Mouse (Mus musculus) kidney, embryonic 15.5 days (tissue): ENCODE results near the gene D6Ertd527e. TPM values are rescaled to one million over a fixed set of nuclear protein-coding genes. Genes with fewer than 3 reads are reported as not detected.

Source experiments
- ATAC-seq: fragments of 200-750 bp; cut with Nextera tagmentation; replicated peaks from 2 replicates; pipeline ENCODE4 v1.8.0; 2017; ENCODE audit warnings: moderate TSS enrichment; ENCODE audit not compliant: low FRiP score
- H3K27ac ChIP-seq: fragments of 300-500 bp; sonication (generic); 2 replicates; pipeline ENCODE4 v1.5.1; 2015; ENCODE audit warnings: mild to moderate bottlenecking, inconsistent platforms
- H3K27me3 ChIP-seq: fragments of 300-500 bp; sonication (generic); 2 replicates; pipeline ENCODE4 v1.6.1; 2015; ENCODE audit warnings: inconsistent platforms
- H3K36me3 ChIP-seq: fragments of 300-500 bp; sonication (generic); 2 replicates; pipeline ENCODE4 v1.6.1; 2015; ENCODE audit warnings: inconsistent platforms
- H3K4me1 ChIP-seq: fragments of 300-500 bp; sonication (generic); 2 replicates; pipeline ENCODE4 v1.6.1; 2015; ENCODE audit warnings: inconsistent platforms
- H3K4me2 ChIP-seq: fragments of 300-500 bp; sonication (generic); 2 replicates; pipeline ENCODE4 v1.6.1; 2015; ENCODE audit warnings: moderate library complexity, mild to moderate bottlenecking, inconsistent platforms
- H3K4me3 ChIP-seq: fragments of 300-500 bp; sonication (generic); replicated peaks from 2 replicates; pipeline ENCODE4 v1.5.1; 2015; ENCODE audit warnings: mild to moderate bottlenecking, inconsistent platforms
- H3K9ac ChIP-seq: fragments of 300-500 bp; sonication (generic); 2 replicates; pipeline ENCODE4 v1.6.1; 2015; ENCODE audit warnings: mild to moderate bottlenecking, inconsistent platforms
- H3K9me3 ChIP-seq: fragments of 300-500 bp; sonication (generic); replicated peaks from 2 replicates; pipeline ENCODE4 v1.6.1; 2016; ENCODE audit warnings: inconsistent platforms
- WGBS: fragments of 180-500 bp; shearing (Covaris S2); methylation state at CpG from one replicate; pipeline ENCODE4 v1.1.7; 2015; ENCODE audit warnings: mixed read lengths; 5-methylcytosine and 5-hydroxymethylcytosine counted together
- polyA plus RNA-seq: library from polyadenylated mRNA; unstranded; fragments of >200 nt; fragmentation: Nextera tagmentation; extraction: Ambion mirVana; gene quantifications from 2 replicates; pipeline ENCODE4 v1.2.1, GENCODE M21; 2015

The D6Ertd527e gene
- polyA plus RNA-seq, 1 experiment from 2014 or later = 0.38 TPM

DNA sequence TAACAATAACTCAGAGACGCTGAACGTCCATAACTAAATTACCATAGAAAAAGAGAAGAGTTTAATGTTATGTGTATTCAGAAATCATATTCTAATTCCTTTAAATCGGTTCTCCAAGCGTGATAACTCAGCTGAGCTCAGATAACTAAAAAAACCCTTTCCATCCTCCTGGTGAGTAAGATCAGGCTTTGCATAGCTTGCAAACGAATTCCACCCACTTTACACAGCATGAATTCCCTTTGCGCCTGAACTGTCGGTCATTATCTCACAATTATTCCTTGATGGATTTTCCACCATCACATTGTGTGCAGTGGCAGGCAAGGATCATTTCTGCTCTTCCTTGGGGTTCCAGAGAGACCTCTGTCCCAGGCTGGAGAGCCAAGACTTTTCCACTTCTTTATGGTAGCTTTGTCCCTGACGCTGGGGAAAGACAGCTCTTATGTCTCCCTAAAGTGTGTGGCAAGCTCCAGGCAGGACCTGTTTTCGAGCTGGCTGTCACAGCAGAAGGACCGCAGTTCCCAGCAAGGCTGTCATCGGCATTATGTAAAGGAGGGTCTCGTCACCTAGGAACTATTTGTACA is 29.5 kb downstream of the D6Ertd527e start:
- peaks cover 11% of the 10 kb centered on the region for H3K36me3 ChIP-seq
- H3K4me2 ChIP-seq = no peak overlapping the region
- H3K9me3 ChIP-seq = peaks cover 3% of the 10 kb centered on the region
- no peaks in the 10 kb centered on the region for H3K27me3 ChIP-seq
- H3K4me3 ChIP-seq = no peak overlapping the region
- no peak overlapping the region for H3K9ac ChIP-seq
- 80% methylated on average over 12 of the region's 12 CpGs for WGBS
- H3K27ac ChIP-seq = no peak overlapping the region
- no peaks in the 10 kb centered on the region for H3K4me1 ChIP-seq
- no peak for ATAC-seq

DNA sequence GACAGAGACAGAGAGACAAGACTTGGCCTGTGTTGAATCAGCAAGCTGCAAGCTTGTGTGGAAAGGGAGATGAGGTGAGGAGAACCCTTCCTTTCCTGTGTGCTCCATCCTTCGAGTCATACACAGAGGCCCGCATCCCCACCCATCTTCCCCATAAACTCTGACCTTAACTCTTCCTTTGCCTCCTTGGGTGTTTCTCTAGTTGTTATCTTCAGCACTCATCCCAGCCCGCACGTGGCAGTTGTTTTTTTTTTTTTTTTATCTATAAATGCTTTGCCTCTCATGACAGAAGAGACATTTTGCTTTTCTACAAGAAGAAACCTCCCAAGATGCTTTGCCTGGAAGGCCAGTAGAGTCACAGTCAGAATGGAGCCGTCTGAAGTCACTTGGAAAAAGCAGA is 33.9 kb downstream of the D6Ertd527e start:
- H3K9ac ChIP-seq = no peak overlapping the region
- peaks cover 11% of the 10 kb centered on the region for H3K36me3 ChIP-seq
- H3K4me3 ChIP-seq = no peak overlapping the region
- H3K9me3 ChIP-seq = no peaks in the 10 kb centered on the region
- H3K4me1 ChIP-seq = peaks cover under 1% of the 10 kb centered on the region; the same call in 1 of the 2 replicates
- H3K27me3 ChIP-seq = no peaks in the 10 kb centered on the region
- ATAC-seq = no peak
- WGBS = 75% methylated on average over 5 of the region's 5 CpGs
- no peak overlapping the region for H3K27ac ChIP-seq
- H3K4me2 ChIP-seq = no peak overlapping the region

DNA sequence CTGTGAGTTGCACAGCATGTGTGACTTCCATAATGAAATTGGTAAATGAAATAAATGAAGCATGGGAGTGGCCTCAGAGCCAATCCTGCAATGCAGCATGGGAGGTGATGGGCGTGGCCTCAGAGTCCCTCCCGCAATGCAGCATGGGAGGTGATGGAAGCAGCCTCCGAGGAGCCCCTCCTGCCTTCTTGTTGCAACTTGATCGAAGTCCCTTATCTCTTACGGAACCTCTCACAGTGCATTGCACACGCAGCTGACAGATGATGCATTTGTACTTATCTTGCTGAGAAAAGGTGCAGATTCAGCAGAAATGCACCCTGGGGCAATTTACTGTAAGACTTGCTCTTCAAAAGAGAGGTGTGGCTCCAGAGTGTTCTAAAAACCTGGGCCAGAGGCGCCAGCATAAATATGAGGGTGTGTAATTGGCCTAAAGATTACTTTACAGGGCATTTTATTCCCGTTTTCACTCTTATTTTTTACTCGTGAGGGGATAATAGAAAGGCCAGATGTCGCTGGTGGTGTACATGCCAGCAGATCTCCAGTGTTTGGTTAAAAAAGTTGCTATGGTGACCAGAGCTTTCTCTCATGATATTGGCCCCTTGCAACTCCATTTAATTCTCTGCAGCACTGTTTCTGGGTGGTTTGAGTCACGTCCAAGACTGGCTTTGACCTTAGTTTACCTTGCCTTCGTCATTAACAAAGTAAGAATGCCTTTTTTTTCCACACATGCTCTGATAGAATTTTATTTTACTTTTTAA is 35.4 kb downstream of the D6Ertd527e start:
- ATAC-seq = no peak
- Histone ChIP-seq H3K4me3 (no peak overlapping the region), H3K9ac (no peak overlapping the region), H3K4me2 (no peak overlapping the region), H3K36me3 (peaks cover 11% of the 10 kb centered on the region), H3K27me3 (no peaks in the 10 kb centered on the region), H3K9me3 (no peaks in the 10 kb centered on the region), H3K4me1 (peaks cover 11% of the 10 kb centered on the region; the same call in 1 of the 2 replicates), H3K27ac (no peak overlapping the region)
- 80% methylated on average over 12 of the region's 12 CpGs for WGBS

DNA sequence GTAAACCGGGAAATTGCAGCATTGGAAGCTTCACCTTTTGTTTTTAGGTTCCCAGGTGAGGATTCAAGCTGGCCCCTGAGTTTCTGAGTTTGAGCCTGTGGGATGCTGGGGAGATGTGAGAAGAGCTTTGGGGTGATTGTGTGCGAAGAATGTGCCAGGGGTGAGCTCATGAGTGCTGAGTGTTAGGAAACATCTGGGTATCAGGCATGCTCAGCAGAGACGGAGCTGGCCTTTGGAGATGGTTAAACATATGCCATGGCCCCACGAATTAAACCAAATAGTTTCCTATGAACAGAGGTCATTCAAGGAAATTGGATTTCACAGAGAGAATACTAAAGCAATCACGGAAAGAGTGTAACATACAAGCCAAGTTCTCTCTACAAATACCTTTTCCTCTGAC is 37.7 kb downstream of the D6Ertd527e start:
- 79% methylated on average over 5 of the region's 5 CpGs for WGBS
- no peak overlapping the region for H3K27ac ChIP-seq

DNA sequence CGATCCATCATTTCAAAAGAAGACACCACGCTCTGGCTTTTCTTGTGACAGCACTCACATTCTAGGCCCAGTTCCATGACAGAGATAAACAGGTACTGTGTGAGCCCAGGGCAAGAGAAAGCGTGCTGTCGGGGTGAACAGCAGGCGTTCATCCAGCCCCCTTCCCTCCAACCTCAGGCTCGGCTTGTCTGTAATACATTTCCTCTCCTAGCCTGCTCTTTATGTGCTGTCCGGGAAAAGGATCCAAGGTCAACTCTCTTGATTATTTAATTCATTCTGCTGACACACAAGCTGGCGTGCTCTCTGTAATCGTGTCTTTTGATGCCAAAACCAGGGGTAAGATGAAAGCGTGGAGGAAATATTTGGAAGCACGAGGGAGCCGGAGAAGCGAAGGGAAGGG is 39.0 kb downstream of the D6Ertd527e start:
- no peak overlapping the region for H3K4me3 ChIP-seq
- no peaks in the 10 kb centered on the region for H3K36me3 ChIP-seq
- no peaks in the 10 kb centered on the region for H3K27me3 ChIP-seq
- no peak overlapping the region for H3K27ac ChIP-seq
- peaks cover 11% of the 10 kb centered on the region; the same call in 1 of the 2 replicates for H3K4me1 ChIP-seq
- no peak overlapping the region for H3K4me2 ChIP-seq
- H3K9me3 ChIP-seq = no peaks in the 10 kb centered on the region
- no peak overlapping the region for H3K9ac ChIP-seq
- 52% methylated on average over 13 of the region's 13 CpGs for WGBS
- no peak for ATAC-seq

More for the DNA sequence above, 37.7 kb downstream of the D6Ertd527e start:
- Histone ChIP-seq H3K4me1 (peaks cover 11% of the 10 kb centered on the region; the same call in 1 of the 2 replicates), H3K27me3 (no peaks in the 10 kb centered on the region), H3K36me3 (no peaks in the 10 kb centered on the region), H3K4me3 (no peak overlapping the region), H3K4me2 (no peak overlapping the region), H3K9ac (no peak overlapping the region), H3K9me3 (no peaks in the 10 kb centered on the region)
- ATAC-seq = no peak

DNA sequence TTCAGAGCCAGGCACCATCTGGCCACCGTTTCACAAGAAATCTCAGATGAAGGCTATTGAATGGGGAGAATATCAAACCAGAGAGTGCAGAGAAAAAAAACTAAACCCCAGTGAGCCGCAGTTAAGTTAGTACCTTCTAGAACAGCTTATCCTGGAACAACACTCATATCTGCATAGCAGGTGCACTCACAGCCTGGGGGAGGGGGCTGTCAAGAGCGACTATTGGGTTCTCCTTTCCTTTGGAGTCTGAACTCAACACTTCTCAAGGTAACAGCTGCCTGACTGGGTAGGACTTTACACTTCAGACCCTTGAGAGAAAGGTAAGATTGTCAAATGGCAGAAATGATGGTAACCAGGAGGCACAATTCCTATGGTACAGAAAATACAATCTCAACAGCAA is 43.4 kb downstream of the D6Ertd527e start:
- H3K36me3 ChIP-seq = no peaks in the 10 kb centered on the region
- H3K9ac ChIP-seq = no peak overlapping the region
- H3K4me1 ChIP-seq = peaks cover 15% of the 10 kb centered on the region; the same call in 1 of the 2 replicates
- H3K4me2 ChIP-seq = no peak overlapping the region
- whole genome bisulfite sequencing = 73% methylated on average over 3 of the region's 3 CpGs
- H3K9me3 ChIP-seq = no peaks in the 10 kb centered on the region
- H3K27me3 ChIP-seq = no peaks in the 10 kb centered on the region
- no peak for ATAC-seq
- no peak overlapping the region for H3K4me3 ChIP-seq
- no peak overlapping the region for H3K27ac ChIP-seq

DNA sequence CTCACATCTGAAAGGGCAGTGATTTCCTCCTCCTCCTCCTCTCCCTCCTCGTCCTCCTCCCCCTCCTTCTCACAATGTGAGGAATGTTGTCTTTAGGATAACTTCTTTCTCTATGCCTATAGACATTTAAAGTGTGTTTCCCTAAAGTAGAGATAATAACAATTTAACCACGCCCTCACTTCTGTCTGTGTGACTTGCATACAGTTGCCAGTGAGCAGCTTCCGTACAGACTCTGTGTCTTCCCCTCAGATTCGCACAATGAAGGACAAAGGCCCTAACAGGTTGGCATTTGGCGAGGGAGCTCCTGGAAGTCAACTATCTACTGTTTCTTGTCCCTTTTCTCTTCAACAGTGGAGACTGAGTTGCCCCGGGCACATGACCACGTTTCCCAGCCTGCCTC is 45.9 kb downstream of the D6Ertd527e start:
- no peak overlapping the region for H3K4me2 ChIP-seq
- H3K4me1 ChIP-seq = 0 out of 2 replicates have a peak, but pooled peaks cover 5% of the 10 kb centered on the region
- 81% methylated on average over 7 of the region's 7 CpGs for WGBS
- no peaks in the 10 kb centered on the region for H3K27me3 ChIP-seq
- H3K36me3 ChIP-seq = no peaks in the 10 kb centered on the region
- ATAC-seq = no peak
- H3K9ac ChIP-seq = no peak overlapping the region
- H3K9me3 ChIP-seq = no peaks in the 10 kb centered on the region
- H3K27ac ChIP-seq = no peak overlapping the region
- H3K4me3 ChIP-seq = no peak overlapping the region

DNA sequence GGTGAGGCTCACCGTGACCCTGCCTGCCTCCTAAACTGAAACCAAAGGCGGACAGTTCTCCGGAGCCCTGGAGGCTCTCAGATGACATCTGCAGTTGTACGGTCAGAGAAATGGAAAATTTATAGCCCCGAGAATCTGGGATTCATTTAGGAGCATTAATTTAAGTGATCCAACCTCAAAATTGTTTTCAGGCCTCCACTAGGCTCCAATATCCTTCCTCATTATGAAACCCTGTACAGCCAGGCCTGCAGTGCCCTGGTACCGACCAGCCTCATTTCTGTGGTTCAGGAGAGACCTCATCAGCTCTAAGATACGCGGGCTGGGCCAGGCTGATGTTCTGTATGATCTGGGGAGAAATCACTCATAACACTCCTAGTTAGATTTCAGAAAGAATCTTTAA is 46.9 kb downstream of the D6Ertd527e start:
- WGBS = 77% methylated on average over 8 of the region's 8 CpGs

DNA sequence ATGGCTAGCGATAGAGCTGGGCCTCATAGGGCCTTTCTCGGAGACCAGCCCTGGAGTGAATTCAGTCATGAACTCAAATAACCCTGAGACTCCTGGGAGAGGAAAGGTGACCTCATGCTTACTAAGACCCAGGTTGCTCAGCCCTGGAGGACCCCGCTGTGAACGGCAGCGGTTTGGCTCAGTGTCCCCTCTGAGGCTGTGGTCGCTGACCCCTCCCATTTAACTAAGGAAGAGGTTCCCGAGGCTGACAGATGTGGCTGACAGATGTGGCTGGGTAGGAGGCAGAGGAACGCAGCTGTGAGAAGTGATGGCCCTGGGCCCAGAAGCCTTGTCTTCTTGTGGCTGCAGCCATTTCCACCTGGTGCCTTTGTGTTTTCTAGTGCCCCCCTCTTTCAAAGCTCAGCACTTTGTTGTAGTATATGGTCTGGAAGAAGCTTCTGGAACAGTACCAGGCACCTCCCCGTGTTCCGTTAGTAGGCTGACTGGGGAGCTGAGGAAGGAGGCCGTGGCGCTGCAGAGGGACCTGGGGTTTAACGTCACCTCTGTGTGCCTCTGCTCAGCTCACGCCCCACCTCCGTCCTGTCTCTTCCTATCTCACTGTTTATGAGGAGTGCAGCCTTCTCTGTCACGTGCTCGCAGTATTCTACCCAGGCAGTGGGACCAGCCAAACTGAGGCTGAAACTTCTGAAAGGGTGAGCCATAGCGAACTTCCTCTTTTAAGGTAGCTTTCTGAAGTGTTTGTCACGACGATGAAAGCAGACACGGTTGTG is 48.1 kb downstream of the D6Ertd527e start:
- Histone ChIP-seq H3K9ac (no peak overlapping the region), H3K27ac (no peak overlapping the region), H3K27me3 (no peaks in the 10 kb centered on the region), H3K4me1 (0 out of 2 replicates have a peak, but pooled peaks cover 5% of the 10 kb centered on the region), H3K4me3 (no peak overlapping the region), H3K9me3 (no peaks in the 10 kb centered on the region), H3K36me3 (no peaks in the 10 kb centered on the region), H3K4me2 (no peak overlapping the region)
- 66% methylated on average over 21 of the region's 21 CpGs for WGBS
- no peak for ATAC-seq

More for the DNA sequence above, 46.9 kb downstream of the D6Ertd527e start:
- Histone ChIP-seq H3K4me2 (no peak overlapping the region), H3K9ac (no peak overlapping the region), H3K36me3 (no peaks in the 10 kb centered on the region), H3K9me3 (no peaks in the 10 kb centered on the region), H3K4me1 (0 out of 2 replicates have a peak, but pooled peaks cover 5% of the 10 kb centered on the region), H3K4me3 (no peak overlapping the region), H3K27ac (no peak overlapping the region), H3K27me3 (no peaks in the 10 kb centered on the region)
- ATAC-seq = no peak

DNA sequence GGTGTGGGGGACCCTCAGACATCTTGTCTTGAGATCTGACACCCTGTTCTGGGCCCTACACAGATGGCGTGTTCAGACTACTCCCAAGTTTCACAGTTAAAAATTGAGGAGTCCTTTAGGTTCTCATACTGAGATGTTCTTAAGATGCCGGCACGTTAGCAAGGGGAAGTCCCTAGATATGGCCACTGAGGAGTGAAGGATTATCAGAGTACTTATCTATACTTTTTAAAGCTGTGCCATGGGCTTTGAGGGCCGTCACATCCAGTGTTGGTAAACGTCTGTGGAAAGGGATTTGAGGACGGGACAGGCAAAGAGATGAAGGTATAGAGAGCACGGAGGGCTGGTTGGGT is 48.7 kb downstream of the D6Ertd527e start:
- H3K4me3 ChIP-seq = no peak overlapping the region
- WGBS = 84% methylated on average over 7 of the region's 7 CpGs
- 0 out of 2 replicates have a peak, but pooled peaks cover 5% of the 10 kb centered on the region for H3K4me1 ChIP-seq
- no peaks in the 10 kb centered on the region for H3K27me3 ChIP-seq
- no peak overlapping the region for H3K4me2 ChIP-seq
- no peak overlapping the region for H3K9ac ChIP-seq
- no peak for ATAC-seq
- H3K27ac ChIP-seq = no peak overlapping the region
- H3K9me3 ChIP-seq = no peaks in the 10 kb centered on the region
- H3K36me3 ChIP-seq = no peaks in the 10 kb centered on the region

DNA sequence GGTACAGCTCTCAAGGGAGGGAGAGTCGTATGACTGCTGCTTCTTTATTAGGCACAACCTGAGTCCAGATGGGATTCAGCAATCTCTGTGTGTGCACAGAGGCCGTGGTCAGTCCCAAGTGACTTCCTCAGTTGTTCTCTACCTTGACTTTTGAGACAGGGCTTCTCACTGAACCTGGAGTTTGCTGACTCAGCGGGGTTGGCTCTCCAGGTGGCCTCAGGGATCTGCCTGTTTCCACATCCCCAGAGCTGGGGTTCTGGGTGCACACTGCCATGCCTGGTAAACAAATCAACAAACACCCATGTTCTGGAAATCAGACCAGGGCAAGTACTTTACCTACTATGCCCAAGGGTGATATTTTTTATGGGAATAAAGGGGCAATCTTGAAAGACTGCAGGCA is 49.3 kb downstream of the D6Ertd527e start:
- Histone ChIP-seq H3K4me1 (peaks cover 5% of the 10 kb centered on the region; the same call in 1 of the 2 replicates), H3K4me2 (no peak overlapping the region), H3K9me3 (no peaks in the 10 kb centered on the region), H3K9ac (no peak overlapping the region), H3K36me3 (no peaks in the 10 kb centered on the region), H3K4me3 (no peak overlapping the region), H3K27ac (no peak overlapping the region), H3K27me3 (no peaks in the 10 kb centered on the region)
- 86% methylated on average over 3 of the region's 3 CpGs for WGBS
- ATAC-seq = no peak

DNA sequence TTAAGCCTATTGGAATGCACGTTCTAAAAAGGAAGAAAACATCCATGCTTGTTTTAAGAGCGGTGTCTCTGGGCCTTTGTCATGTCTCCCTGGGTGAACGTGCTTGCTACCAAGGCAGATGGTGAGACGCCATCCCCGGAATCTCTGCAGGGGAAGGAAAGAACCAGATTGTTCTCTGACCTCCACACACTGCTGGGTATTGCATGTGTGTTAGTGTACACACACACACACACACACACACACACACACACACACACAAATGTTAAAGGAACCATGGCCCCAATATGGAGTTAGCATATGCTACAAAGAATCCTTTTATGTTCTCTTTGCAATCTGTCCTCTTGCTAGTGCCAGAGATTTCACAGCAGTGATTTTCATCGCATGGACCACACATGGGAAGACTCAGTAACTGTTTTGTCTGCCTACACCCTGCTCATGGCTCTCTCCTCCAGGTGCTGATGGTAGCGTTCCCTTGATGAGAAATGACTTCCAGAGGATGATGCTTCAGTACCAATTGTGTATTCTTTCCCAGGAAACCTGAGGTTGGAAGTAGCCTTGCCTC is 53.6 kb downstream of the D6Ertd527e start:
- H3K27ac ChIP-seq = no peak overlapping the region

More for the DNA sequence above, 53.6 kb downstream of the D6Ertd527e start:
- H3K4me3 ChIP-seq = no peak overlapping the region
- no peaks in the 10 kb centered on the region for H3K36me3 ChIP-seq
- no peak for ATAC-seq
- no peak overlapping the region for H3K9ac ChIP-seq
- H3K4me2 ChIP-seq = no peak overlapping the region
- H3K27me3 ChIP-seq = no peaks in the 10 kb centered on the region
- H3K9me3 ChIP-seq = no peaks in the 10 kb centered on the region
- H3K4me1 ChIP-seq = peaks cover 18% of the 10 kb centered on the region
- WGBS = 85% methylated on average over 7 of the region's 7 CpGs
